Mouse (Mus musculus): Measurements from ENCODE around the gene Sertad2. TPM values are rescaled to one million over a fixed set of nuclear protein-coding genes. Genes with fewer than 3 reads are reported as not detected.

The Sertad2 gene
- total RNA-seq, 1 experiment from 2014 or later = 24.9 TPM

GRCm38 (mm10) chr11:20543453-20544120 is 534 bp downstream of the Sertad2 start:
- no peak for ATAC-seq (replicated peaks; ENCODE audit: insufficient number of reproducible peaks, low FRiP score, low TSS enrichment, poor library complexity, severe bottlenecking)

DNA sequence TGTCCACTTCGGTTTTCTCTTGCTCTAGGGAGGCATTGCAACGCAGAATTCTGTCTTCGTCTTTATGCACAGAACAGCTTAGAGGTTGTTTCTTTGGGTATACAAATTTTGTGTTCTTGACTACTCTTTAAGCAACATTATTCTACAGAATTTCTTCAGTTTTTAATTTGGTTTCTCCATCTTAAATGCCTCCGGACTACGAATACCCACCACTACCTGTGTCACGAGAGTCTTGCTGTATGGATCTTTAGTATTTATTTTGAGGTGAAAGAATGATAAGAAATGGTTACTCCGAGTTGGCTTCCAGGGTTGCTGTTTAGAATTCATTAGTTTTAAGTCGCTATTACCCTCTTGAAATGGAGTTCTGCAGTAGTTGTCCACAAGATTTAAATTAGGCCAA is 1.3 kb downstream of the Sertad2 start:
- ATAC-seq (replicated peaks; ENCODE audit: insufficient number of reproducible peaks, low FRiP score, low TSS enrichment, poor library complexity, severe bottlenecking) = no peak

DNA sequence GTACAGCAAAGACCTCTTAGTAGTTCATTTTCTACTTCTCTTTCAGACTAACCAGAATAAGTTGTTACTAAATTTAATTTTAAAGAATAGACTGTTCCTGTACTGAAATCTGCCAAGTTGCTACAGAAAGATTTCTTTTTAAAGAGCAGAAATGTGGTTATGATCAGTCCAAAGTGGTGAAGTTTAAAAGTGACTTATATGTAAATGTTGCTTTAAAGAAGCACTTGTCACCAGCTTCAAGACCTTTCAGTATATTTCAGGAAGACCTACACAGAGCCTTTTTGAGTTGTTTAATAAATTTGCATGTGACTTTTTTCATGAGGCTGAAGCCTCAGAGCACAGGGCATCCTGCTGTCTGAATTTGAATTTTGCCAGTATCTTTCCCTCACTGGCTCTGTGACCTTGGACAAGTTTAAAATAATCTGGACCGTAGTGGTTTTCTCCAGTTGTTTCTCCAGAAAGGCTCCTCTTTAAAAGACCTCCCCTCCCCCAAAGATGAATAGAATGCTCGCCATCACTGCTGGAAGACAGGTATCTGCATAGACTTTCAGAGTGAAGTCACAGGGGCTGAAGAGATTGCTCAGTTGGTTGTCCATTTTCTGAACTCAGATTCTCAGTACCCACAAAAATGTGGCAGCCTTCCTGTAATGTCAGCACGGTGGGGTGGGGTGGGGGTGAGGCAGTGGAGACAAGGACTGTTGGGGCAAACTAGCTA is 1.9 kb downstream of the Sertad2 start:
- ATAC-seq (replicated peaks; ENCODE audit: insufficient number of reproducible peaks, low FRiP score, low TSS enrichment, poor library complexity, severe bottlenecking) = no peak

DNA sequence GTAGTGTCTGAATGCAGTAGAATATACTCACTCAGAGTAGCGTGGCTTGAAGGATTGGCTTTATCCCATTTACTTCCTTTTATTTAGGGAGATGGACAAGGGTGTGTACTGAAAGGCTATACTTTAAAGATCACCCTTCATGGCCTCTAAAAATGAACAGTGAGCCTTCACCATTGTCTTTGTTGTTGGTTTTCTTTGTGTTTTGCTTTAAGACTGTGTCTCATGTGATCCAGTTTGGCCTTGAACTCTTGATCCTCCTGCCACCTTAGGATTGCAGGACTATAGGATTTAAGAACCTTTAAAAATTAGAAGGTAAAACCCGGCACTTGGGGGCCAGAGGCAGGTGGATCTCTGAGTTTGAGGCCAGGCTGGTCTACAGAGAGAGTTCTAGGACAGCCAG is 6.4 kb downstream of the Sertad2 start:
- ATAC-seq (replicated peaks; ENCODE audit: insufficient number of reproducible peaks, low FRiP score, low TSS enrichment, poor library complexity, severe bottlenecking) = no peak

GRCm38 (mm10) chr11:20550196-20550595 is 7.1 kb downstream of the Sertad2 start:
- no peak for ATAC-seq (replicated peaks; ENCODE audit: insufficient number of reproducible peaks, low FRiP score, low TSS enrichment, poor library complexity, severe bottlenecking)

DNA sequence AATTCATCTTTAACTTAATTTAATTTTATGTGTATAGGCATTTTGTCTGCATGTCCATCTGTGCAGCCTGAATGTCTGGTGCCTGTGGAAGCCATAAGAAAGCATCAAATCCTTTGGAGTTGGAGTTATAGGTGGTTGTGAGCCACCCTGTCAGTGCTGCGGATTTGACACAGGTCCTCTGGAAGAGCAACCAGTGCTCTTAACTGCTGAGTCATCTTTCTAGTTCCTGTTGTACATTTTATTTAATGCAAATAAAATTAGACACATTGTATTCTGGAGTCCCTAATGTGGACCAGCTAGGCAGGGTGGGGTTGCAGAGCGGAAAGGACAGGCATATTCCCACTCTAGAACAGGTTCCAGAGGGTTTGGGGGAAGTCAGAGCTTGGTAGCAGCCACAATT is 9.0 kb downstream of the Sertad2 start:
- ATAC-seq (replicated peaks; ENCODE audit: insufficient number of reproducible peaks, low FRiP score, low TSS enrichment, poor library complexity, severe bottlenecking) = no peak

DNA sequence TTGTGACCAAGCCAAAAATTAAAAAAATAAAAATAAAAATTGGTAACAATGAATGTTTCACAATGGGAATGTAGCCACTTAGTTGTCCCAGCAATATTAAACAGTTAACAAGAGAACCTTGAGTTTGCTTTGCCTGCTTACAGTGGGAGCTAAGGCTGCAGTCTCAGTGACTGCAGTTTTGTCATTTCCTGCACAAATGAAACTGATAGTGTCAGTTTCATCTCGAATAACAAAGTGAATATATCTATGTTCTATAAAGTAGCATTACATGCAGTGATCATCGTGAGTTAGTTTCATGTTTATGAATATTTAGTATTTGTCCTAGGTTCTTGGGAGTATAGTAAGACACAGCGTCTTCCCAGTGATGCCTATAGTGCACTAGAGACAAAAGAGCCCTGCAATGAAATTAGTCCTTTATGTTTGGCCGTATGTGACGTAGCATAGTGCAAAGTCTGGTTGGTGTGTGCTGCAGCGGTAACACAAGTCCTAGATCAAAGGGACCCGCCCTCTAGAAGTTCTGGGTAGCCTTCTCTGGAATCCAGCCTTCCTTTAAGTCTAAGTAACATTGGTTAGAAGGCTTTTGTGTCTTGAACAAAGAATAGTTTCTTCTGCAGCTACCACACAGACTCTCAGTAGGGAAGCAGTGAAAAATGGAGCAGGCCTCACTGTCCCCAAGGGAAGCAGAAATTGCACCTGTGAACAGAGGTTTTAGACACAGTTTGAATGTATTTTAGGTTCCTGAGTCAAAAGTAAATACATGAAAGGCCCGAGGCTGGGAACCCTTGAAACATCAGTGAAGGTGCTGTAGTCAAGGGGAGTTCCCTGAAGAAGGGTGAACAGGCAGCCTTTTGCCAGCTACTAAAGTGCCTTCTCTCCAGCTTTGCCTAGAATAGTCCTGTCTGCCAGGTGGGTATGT is 10.0 kb downstream of the Sertad2 start:
- no peak for ATAC-seq (replicated peaks; ENCODE audit: insufficient number of reproducible peaks, low FRiP score, low TSS enrichment, poor library complexity, severe bottlenecking)

- no peak for ATAC-seq (replicated peaks; ENCODE audit: insufficient number of reproducible peaks, low FRiP score, low TSS enrichment, poor library complexity, severe bottlenecking)
These were observed 12.6 kb downstream of the Sertad2 start for GRCm38 (mm10) chr11:20555651-20556050.

DNA sequence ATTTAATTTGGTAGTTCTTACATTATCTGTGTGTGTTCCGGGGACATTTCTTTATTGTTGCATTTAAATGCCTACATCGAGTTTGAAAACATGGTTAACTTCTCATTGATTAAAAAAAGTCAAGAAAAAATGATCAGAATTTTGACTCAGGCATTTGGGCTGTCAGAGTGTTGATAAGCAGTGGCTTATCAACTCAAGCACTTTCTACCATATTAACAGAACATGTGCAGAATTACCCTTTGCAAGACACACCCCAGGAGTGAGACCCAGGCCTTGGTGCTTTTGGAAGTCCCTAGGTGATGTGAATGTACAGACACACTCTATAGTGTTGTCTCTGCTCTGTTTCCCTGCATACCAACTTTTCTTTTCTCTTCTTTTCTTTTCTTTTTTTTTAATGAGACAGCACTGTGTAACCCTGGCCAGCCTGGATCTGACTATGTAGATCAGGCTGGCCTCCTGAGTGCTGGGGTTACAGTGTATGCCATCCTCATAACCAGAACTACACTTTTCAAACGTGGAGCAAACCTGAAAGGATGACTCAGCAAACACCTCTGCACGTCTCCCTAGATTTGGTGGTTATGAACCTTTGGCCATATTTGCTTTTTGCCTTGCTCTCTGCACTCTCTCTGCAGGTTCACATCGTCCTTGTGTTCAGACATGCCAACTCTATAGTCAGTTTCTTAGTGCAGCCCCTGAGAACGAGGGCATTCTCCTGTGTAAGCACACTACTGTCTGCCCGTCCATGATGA is 13.3 kb downstream of the Sertad2 start:
- no peak for ATAC-seq (replicated peaks; ENCODE audit: insufficient number of reproducible peaks, low FRiP score, low TSS enrichment, poor library complexity, severe bottlenecking)

- no peak for ATAC-seq (replicated peaks; ENCODE audit: insufficient number of reproducible peaks, low FRiP score, low TSS enrichment, poor library complexity, severe bottlenecking)
These were observed 16.3 kb downstream of the Sertad2 start for GRCm38 (mm10) chr11:20559236-20559950.

- no peak for ATAC-seq (replicated peaks; ENCODE audit: insufficient number of reproducible peaks, low FRiP score, low TSS enrichment, poor library complexity, severe bottlenecking)
These were observed 17.0 kb downstream of the Sertad2 start for GRCm38 (mm10) chr11:20559951-20560642.

DNA sequence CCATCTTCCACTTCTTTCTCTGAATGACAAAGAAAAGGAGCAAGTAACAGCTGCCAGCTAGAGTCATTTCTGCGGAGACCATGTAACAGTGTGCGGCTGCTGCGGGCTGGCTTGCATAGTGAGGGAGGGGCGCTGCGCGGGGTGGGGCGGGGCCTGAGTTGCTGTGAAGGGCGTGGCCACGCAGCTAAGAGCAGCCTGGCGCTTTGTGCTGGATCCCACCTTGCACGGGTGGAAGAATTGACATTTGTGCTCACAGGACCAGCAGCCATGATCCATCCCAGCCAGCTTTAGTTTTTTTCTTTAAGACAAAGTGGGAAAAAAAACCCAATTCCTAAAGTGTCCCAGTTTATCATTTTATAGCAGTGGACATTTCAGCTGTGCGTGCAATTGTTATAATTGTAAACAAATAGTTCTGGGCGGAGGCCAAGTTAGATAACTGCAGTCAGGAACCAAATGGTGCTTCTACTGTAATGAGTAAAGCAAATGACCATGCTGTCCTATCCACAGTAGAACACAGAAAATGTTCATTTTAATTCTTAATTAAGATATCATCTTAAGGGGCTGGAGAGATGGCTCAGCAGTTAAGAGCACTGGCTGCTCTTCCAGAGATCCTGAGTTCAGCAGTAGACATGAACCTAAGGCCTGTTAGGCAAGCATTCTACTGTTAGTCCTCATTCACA is 18.4 kb downstream of the Sertad2 start:
- no peak for ATAC-seq (replicated peaks; ENCODE audit: insufficient number of reproducible peaks, low FRiP score, low TSS enrichment, poor library complexity, severe bottlenecking)

- ATAC-seq (replicated peaks; ENCODE audit: insufficient number of reproducible peaks, low FRiP score, low TSS enrichment, poor library complexity, severe bottlenecking) = no peak
These were observed 22.0 kb downstream of the Sertad2 start for GRCm38 (mm10) chr11:20565057-20565456.

- no peak for ATAC-seq (replicated peaks; ENCODE audit: insufficient number of reproducible peaks, low FRiP score, low TSS enrichment, poor library complexity, severe bottlenecking)
These were observed 28.8 kb downstream of the Sertad2 start for GRCm38 (mm10) chr11:20571702-20572413.

DNA sequence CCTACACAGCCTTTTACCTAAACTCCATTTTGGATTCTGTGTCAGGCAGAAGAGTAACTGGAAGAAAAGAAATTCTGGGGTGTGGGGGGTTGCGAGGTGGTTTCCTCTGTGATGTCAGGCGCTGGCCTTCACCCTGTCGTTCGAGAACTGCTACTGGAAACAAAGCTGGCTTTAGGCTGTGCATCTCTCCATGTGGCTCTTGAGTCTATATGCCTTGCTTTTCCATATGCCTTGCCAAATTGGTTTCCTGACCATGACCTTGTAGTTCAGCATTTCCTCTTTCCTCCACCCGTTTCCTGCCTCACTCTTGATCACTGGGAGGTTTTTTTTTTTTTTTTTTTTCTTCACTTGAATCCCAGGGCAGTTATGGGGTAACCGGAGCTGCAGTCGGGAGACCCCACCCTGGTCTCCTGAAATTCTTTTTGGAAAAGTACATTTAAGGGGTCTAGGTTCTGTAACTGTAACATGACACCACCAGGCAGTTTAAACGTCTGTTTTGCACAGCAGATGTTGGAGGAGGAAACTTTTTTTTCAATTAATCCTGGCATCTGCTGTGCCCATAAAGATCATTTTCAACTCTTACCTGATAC is 33.1 kb downstream of the Sertad2 start:
- no peak for ATAC-seq (replicated peaks; ENCODE audit: insufficient number of reproducible peaks, low FRiP score, low TSS enrichment, poor library complexity, severe bottlenecking)

GRCm38 (mm10) chr11:20582758-20583157 is 39.7 kb downstream of the Sertad2 start:
- ATAC-seq (replicated peaks; ENCODE audit: insufficient number of reproducible peaks, low FRiP score, low TSS enrichment, poor library complexity, severe bottlenecking) = no peak

Data from monocyte, adult 5-6 weeks (primary cell).